Mouse (Mus musculus): ENCODE results near the gene Rufy2.

DNA sequence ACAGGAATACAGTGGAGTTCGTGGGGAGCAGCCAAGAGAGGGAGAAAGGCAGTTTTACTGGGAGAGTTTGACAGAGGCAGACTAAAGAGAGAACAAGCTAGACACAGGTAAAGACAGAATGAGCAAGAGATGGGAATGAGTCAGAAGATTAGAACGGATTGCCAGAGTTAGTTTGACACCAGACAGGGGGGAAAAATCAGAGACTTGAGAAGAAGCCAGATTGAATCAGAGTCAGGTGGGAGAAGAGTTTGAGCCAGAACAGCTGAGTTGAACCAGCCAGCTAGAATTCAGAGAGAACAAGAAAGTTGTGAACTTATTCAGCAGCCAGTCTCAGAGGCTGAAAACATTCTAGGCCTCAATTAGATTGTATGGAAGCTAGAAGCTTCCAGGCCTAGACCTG is 79.8 kb downstream of the Rufy2 start, which contains the start of gene Pbld1:
- TF ChIP-seq ZC3H11A (IDR thresholded peaks at IDR 0.05; ENCODE audit: borderline replicate concordance, low read depth, low read length) (no peak), CHD2 (IDR thresholded peaks at IDR 0.05; ENCODE audit: low read depth, low read length) (no peak), HCFC1 (IDR thresholded peaks at IDR 0.05; ENCODE audit: borderline replicate concordance, insufficient read depth, low read length) (no peak)

Measured in ES-E14 (cell line).